Mouse (Mus musculus) liver, embryonic 14.5 days (tissue): Measurements from ENCODE around the gene Tceanc2.

ENCODE experiments used
- CTCF ChIP-seq: IDR thresholded peaks from 2 replicates; pipeline ENCODE4 v1.5.1; 2016; ENCODE audit warnings: antibody characterized with exemption, low read depth, control low read depth
- EP300 ChIP-seq: IDR thresholded peaks from 2 replicates; pipeline ENCODE4 v1.6.1; 2016; ENCODE audit warnings: antibody characterized with exemption, low read depth

GRCm38 (mm10) chr4:107135663-107136062, 43.3 kb downstream of the Tceanc2 start:
- TF ChIP-seq CTCF (no peak), EP300 (no peak)
